Mouse (Mus musculus): ENCODE measurements around the gene Usf2.

The Usf2 gene

GRCm38 (mm10) chr7:30956756-30957366 lies at the start of gene Usf2:
TSS of gene Usf2 (minus strand) at chr7:30956803.
- peak; percentile 64 for DNase-seq (ENCODE audit: low read depth, low spot score)

GRCm38 (mm10) chr7:31002650-31003049 lies 46.0 kb upstream of the Usf2 start:
- no peak for DNase-seq (ENCODE audit: low read depth, low spot score)

GRCm38 (mm10) chr7:31000505-31001020 lies 44.0 kb upstream of the Usf2 start:
- no peak for DNase-seq (ENCODE audit: low read depth, low spot score)

- no peak for DNase-seq (ENCODE audit: low read depth, low spot score)
Observed at GRCm38 (mm10) chr7:30996491-30996890, 39.9 kb upstream of the Usf2 start.

- DNase-seq (ENCODE audit: low read depth, low spot score) = no peak
Observed at GRCm38 (mm10) chr7:30993986-30994385, 37.4 kb upstream of the Usf2 start.

GRCm38 (mm10) chr7:30992148-30992547 lies 35.5 kb upstream of the Usf2 start:
- no peak for DNase-seq (ENCODE audit: low read depth, low spot score)

GRCm38 (mm10) chr7:30988519-30989162 lies 32.0 kb upstream of the Usf2 start:
- no peak for DNase-seq (ENCODE audit: low read depth, low spot score)

- no peak for DNase-seq (ENCODE audit: low read depth, low spot score)
Observed at GRCm38 (mm10) chr7:30985357-30985756, 28.8 kb upstream of the Usf2 start.

GRCm38 (mm10) chr7:30981703-30982102 lies 25.1 kb upstream of the Usf2 start:
- no peak for DNase-seq (ENCODE audit: low read depth, low spot score)

- DNase-seq (ENCODE audit: low read depth, low spot score) = peak; percentile 36
Observed at GRCm38 (mm10) chr7:30973501-30974289, 17.1 kb upstream of the Usf2 start, which contains the start of gene Fam187b. TSS of gene Fam187b (plus strand) at chr7:30973790.

GRCm38 (mm10) chr7:30973251-30973500 lies 16.6 kb upstream of the Usf2 start, which contains the start of gene Lsr:
TSS of gene Lsr (minus strand) at chr7:30973464.
- DNase-seq (ENCODE audit: low read depth, low spot score) = no peak

GRCm38 (mm10) chr7:30972426-30973250 lies 16.0 kb upstream of the Usf2 start:
- no peak for DNase-seq (ENCODE audit: low read depth, low spot score)

- DNase-seq (ENCODE audit: low read depth, low spot score) = no peak
Observed at GRCm38 (mm10) chr7:30971901-30972300, 15.3 kb upstream of the Usf2 start.

GRCm38 (mm10) chr7:30969174-30969573 lies 12.6 kb upstream of the Usf2 start:
- DNase-seq (ENCODE audit: low read depth, low spot score) = no peak

- DNase-seq (ENCODE audit: low read depth, low spot score) = no peak
Observed at GRCm38 (mm10) chr7:30968611-30969010, 12.0 kb upstream of the Usf2 start.

- no peak for DNase-seq (ENCODE audit: low read depth, low spot score)
Observed at GRCm38 (mm10) chr7:30966657-30967056, 10.1 kb upstream of the Usf2 start.

- no peak for DNase-seq (ENCODE audit: low read depth, low spot score)
Observed at GRCm38 (mm10) chr7:30965677-30966076, 9.1 kb upstream of the Usf2 start.

- no peak for DNase-seq (ENCODE audit: low read depth, low spot score)
Observed at GRCm38 (mm10) chr7:30964366-30964765, 7.8 kb upstream of the Usf2 start.

- DNase-seq (ENCODE audit: low read depth, low spot score) = no peak
Observed at GRCm38 (mm10) chr7:30962862-30963261, 6.3 kb upstream of the Usf2 start.

- no peak for DNase-seq (ENCODE audit: low read depth, low spot score)
Observed at GRCm38 (mm10) chr7:30959786-30960349, 3.3 kb upstream of the Usf2 start.

- DNase-seq (ENCODE audit: low read depth, low spot score) = no peak
Observed at GRCm38 (mm10) chr7:30958866-30959487, 2.4 kb upstream of the Usf2 start.
